Mouse (Mus musculus): ENCODE data around the gene Clpx. TPM values are rescaled to one million over a fixed set of nuclear protein-coding genes. Genes with fewer than 3 reads are reported as not detected.

The Clpx gene
- polyA plus RNA-seq, 1 experiment: 4.0 TPM

DNA sequence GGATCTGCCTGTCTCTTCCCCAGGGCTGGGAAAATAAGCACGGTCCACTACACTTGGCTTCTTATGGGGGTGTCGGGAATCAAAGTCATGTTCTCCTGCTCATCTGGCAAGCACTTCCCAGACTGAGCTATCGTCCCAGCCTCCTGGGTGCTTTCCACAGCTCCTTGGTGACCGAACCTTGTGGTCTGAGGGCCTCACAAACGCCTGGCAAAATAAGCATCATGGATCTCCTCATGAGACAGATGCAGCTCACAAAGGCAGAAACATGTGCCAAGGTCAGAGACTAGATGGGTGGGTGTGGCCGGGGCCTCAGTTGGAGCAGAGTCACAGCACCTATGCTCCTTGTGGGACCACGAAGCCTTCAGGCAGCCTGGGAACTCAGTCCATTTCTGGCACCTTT, 34.7 kb upstream of the Clpx start:
- H3K27me3 ChIP-seq (ENCODE audit: control insufficient read depth, insufficient read depth, low read length): no peaks in the 10 kb centered on the region
- no peak for TF ChIP-seq POLR2A (IDR thresholded peaks at IDR 0.05; ENCODE audit: low read depth, low read length)
- no peak for TF ChIP-seq CTCF (IDR thresholded peaks at IDR 0.05; ENCODE audit: extremely low read depth, insufficient read depth, insufficient read length, insufficient replicate concordance)
- H3K4me3 ChIP-seq (ENCODE audit: extremely low read depth, insufficient read depth, insufficient read length): no peak overlapping the region
- H3K4me1 ChIP-seq (ENCODE audit: control insufficient read depth, insufficient read depth, insufficient read length): no peaks in the 10 kb centered on the region
- 86% methylated on average over 7 of the region's 7 CpGs for WGBS
- no peak overlapping the region for H3K27ac ChIP-seq (ENCODE audit: insufficient read depth, low read length)
- DNase-seq (ENCODE audit: low read depth in 1 of 2, low spot score in 2 of 2): no peak
- H3K36me3 ChIP-seq (ENCODE audit: control insufficient read depth, insufficient read depth, low read length): no peaks in the 10 kb centered on the region

- WGBS: 79% methylated on average over 2 of the region's 2 CpGs
- H3K36me3 ChIP-seq (ENCODE audit: control insufficient read depth, insufficient read depth, low read length): no peaks in the 10 kb centered on the region
- no peaks in the 10 kb centered on the region for H3K4me1 ChIP-seq (ENCODE audit: control insufficient read depth, insufficient read depth, insufficient read length)
- H3K4me3 ChIP-seq (ENCODE audit: extremely low read depth, insufficient read depth, insufficient read length): no peak overlapping the region
- H3K27me3 ChIP-seq (ENCODE audit: control insufficient read depth, insufficient read depth, low read length): no peaks in the 10 kb centered on the region
- TF ChIP-seq POLR2A (IDR thresholded peaks at IDR 0.05; ENCODE audit: low read depth, low read length) (no peak), CTCF (IDR thresholded peaks at IDR 0.05; ENCODE audit: extremely low read depth, insufficient read depth, insufficient read length, insufficient replicate concordance) (no peak)
- DNase-seq (ENCODE audit: low read depth in 1 of 2, low spot score in 2 of 2): no peak
- no peak overlapping the region for H3K27ac ChIP-seq (ENCODE audit: insufficient read depth, low read length)
These were observed 32.3 kb upstream of the Clpx start for GRCm38 (mm10) chr9:65261591-65262230.

GRCm38 (mm10) chr9:65262641-65263120, 31.4 kb upstream of the Clpx start:
- Histone ChIP-seq H3K27ac (ENCODE audit: insufficient read depth, low read length) (no peak overlapping the region), H3K36me3 (ENCODE audit: control insufficient read depth, insufficient read depth, low read length) (no peaks in the 10 kb centered on the region), H3K4me3 (ENCODE audit: extremely low read depth, insufficient read depth, insufficient read length) (no peak overlapping the region), H3K4me1 (ENCODE audit: control insufficient read depth, insufficient read depth, insufficient read length) (no peaks in the 10 kb centered on the region), H3K27me3 (ENCODE audit: control insufficient read depth, insufficient read depth, low read length) (no peaks in the 10 kb centered on the region)
- no peak for DNase-seq (ENCODE audit: low read depth in 1 of 2, low spot score in 2 of 2)
- TF ChIP-seq POLR2A (IDR thresholded peaks at IDR 0.05; ENCODE audit: low read depth, low read length): no peak
- TF ChIP-seq CTCF (IDR thresholded peaks at IDR 0.05; ENCODE audit: extremely low read depth, insufficient read depth, insufficient read length, insufficient replicate concordance): no peak
- 90% methylated on average over 3 of the region's 3 CpGs for WGBS

- no peaks in the 10 kb centered on the region for H3K4me1 ChIP-seq (ENCODE audit: control insufficient read depth, insufficient read depth, insufficient read length)
- no peaks in the 10 kb centered on the region for H3K27me3 ChIP-seq (ENCODE audit: control insufficient read depth, insufficient read depth, low read length)
- H3K36me3 ChIP-seq (ENCODE audit: control insufficient read depth, insufficient read depth, low read length): no peaks in the 10 kb centered on the region
- WGBS: 79% methylated on average over 5 of the region's 5 CpGs
- H3K27ac ChIP-seq (ENCODE audit: insufficient read depth, low read length): no peak within 1 kb of the TSS
- H3K4me3 ChIP-seq (ENCODE audit: extremely low read depth, insufficient read depth, insufficient read length): no peak within 1 kb of the TSS
- no peak for DNase-seq (ENCODE audit: low read depth in 1 of 2, low spot score in 2 of 2)
- TF ChIP-seq CTCF (IDR thresholded peaks at IDR 0.05; ENCODE audit: extremely low read depth, insufficient read depth, insufficient read length, insufficient replicate concordance): no peak
- TF ChIP-seq POLR2A (IDR thresholded peaks at IDR 0.05; ENCODE audit: low read depth, low read length): no peak
These were observed 29.1 kb upstream of the Clpx start, which contains the start of gene Cilp for GRCm38 (mm10) chr9:65264959-65265358. Cilp (plus strand) TSS chr9:65265180.

DNA sequence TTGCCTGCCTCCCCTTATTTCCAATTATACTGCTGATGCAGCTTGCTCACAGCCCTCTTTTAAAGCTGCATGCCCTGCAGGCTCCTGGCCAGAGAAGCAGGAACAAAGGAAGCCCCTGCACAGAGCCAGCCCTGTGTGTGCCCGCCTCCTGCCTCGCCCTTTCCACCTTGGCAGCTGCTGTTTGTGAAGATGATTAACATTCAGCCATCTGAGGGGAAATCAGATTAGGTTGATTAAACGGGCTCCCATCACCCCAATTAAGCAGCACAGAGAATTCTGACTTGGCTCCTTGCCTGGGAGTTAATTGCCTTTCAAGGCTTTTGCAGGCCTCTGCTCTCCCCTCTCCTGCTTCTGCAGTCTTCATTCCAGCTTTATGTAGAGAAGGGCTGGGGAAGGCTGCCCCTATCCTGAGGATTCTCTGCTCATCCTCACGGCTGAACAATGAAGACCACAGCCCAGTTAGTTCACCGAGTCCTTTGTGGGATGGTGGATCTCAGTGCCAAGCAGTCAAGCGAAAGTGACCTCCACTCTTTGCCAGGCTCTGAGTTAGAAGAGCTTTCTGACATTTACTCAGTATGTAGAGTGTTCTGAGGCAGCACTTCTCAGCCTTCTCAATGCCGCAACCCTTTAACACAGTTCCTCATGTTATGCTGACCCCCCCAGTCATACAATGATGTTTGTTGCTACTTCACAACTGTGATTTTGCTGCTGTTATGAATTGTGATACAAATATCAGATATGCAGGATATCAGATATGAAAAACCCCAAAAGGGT, 26.1 kb upstream of the Clpx start:
- Histone ChIP-seq H3K4me1 (ENCODE audit: control insufficient read depth, insufficient read depth, insufficient read length) (no peaks in the 10 kb centered on the region), H3K36me3 (ENCODE audit: control insufficient read depth, insufficient read depth, low read length) (no peaks in the 10 kb centered on the region), H3K27ac (ENCODE audit: insufficient read depth, low read length) (no peak overlapping the region), H3K4me3 (ENCODE audit: extremely low read depth, insufficient read depth, insufficient read length) (no peak overlapping the region), H3K27me3 (ENCODE audit: control insufficient read depth, insufficient read depth, low read length) (no peaks in the 10 kb centered on the region)
- WGBS: 69% methylated on average over 7 of the region's 7 CpGs
- TF ChIP-seq CTCF (IDR thresholded peaks at IDR 0.05; ENCODE audit: extremely low read depth, insufficient read depth, insufficient read length, insufficient replicate concordance) (no peak), POLR2A (IDR thresholded peaks at IDR 0.05; ENCODE audit: low read depth, low read length) (no peak)
- DNase-seq (ENCODE audit: low read depth in 1 of 2, low spot score in 2 of 2): no peak

GRCm38 (mm10) chr9:65273048-65273809, 20.8 kb upstream of the Clpx start:
- H3K27me3 ChIP-seq (ENCODE audit: control insufficient read depth, insufficient read depth, low read length): no peaks in the 10 kb centered on the region
- no peak for DNase-seq (ENCODE audit: low read depth in 1 of 2, low spot score in 2 of 2)
- WGBS: 90% methylated on average over 13 of the region's 13 CpGs
- TF ChIP-seq POLR2A (IDR thresholded peaks at IDR 0.05; ENCODE audit: low read depth, low read length): no peak
- no peak for TF ChIP-seq CTCF (IDR thresholded peaks at IDR 0.05; ENCODE audit: extremely low read depth, insufficient read depth, insufficient read length, insufficient replicate concordance)
- no peaks in the 10 kb centered on the region for H3K36me3 ChIP-seq (ENCODE audit: control insufficient read depth, insufficient read depth, low read length)
- no peak overlapping the region for H3K4me3 ChIP-seq (ENCODE audit: extremely low read depth, insufficient read depth, insufficient read length)
- no peaks in the 10 kb centered on the region for H3K4me1 ChIP-seq (ENCODE audit: control insufficient read depth, insufficient read depth, insufficient read length)
- H3K27ac ChIP-seq (ENCODE audit: insufficient read depth, low read length): no peak overlapping the region

Measured in spleen, adult 2 months (tissue).